Mouse (Mus musculus) heart, adult 18-20 months (tissue): ENCODE results near the gene Has1. TPM values are rescaled to one million over a fixed set of nuclear protein-coding genes. Genes with fewer than 3 reads are reported as not detected.

Source experiments
- microRNA-seq, 2 experiments: library from miRNA; unstranded; fragments of <30 nt; microRNA quantifications; one replicate each; pipeline ENCODE4 v1.2.0; 2022
- total RNA-seq, 2 experiments: library from RNA; stranded (reverse); gene quantifications; 2 replicates each; pipeline ENCODE4 v1.2.3; 2021

Gene Has1
- total RNA-seq, 2 experiments from 2014 or later, result 0.13 to 0.17 TPM

Small RNA genes lying within 50 kb of the gene (microRNA-seq; reads per million reads assigned to microRNA genes)
- gene Gm25927 (0 reads per million in 2 experiments), gene Mir125a (9,718 to 12,282 reads per million in 2 experiments), gene Mir99b (4,958 to 12,013 reads per million in 2 experiments), gene Mirlet7e (0 reads per million in 2 experiments)

Other genes starting within 250 kb of the Has1 start
- 100 to 1,000 TPM; 154 to 167 TPM for gene Lnpep, start 230.2 kb downstream of the Has1 start, total RNA-seq
- not detected for gene Vmn2r90, start 151.5 kb downstream of the Has1 start, total RNA-seq
- 1 to 10 TPM; 6.7 to 9.7 TPM for gene Spaca6, start 28.0 kb downstream of the Has1 start, total RNA-seq
- gene Fpr1, start 28.7 kb upstream of the Has1 start, total RNA-seq, result not detected
- not detected for gene Fpr2, start 32.6 kb upstream of the Has1 start, total RNA-seq
- not detected for gene Fpr3, start 32.6 kb upstream of the Has1 start, total RNA-seq
- gene Fpr-rs4, start 166.5 kb upstream of the Has1 start, total RNA-seq, result not detected
- gene Vmn2r124, start 194.2 kb upstream of the Has1 start, total RNA-seq, result not detected
- gene Vmn2r91, start 229.8 kb upstream of the Has1 start, total RNA-seq, result not detected